Mouse (Mus musculus): Measurements from ENCODE around the gene Fosb. TPM values are rescaled to one million over a fixed set of nuclear protein-coding genes. Genes with fewer than 3 reads are reported as not detected.

Gene Fosb
- total RNA-seq, 2 experiments from 2014 or later = 12.6 to 18.8 TPM

- DNase-seq = no peak
Measured at GRCm38 (mm10) chr7:19279052-19279451, 30.8 kb downstream of the Fosb start.

- no peak for DNase-seq
Measured at GRCm38 (mm10) chr7:19276253-19276652, 33.6 kb downstream of the Fosb start.

GRCm38 (mm10) chr7:19272173-19272764 is 37.6 kb downstream of the Fosb start:
- DNase-seq = no peak

GRCm38 (mm10) chr7:19271238-19272172 is 38.3 kb downstream of the Fosb start, which contains the start of gene Vasp:
TSS of gene Vasp (minus strand) at chr7:19271817.
- peak; percentile 83 to 88 for DNase-seq

- no peak for DNase-seq
Measured at GRCm38 (mm10) chr7:19270509-19271237, 39.2 kb downstream of the Fosb start.

GRCm38 (mm10) chr7:19269721-19270441 is 40.0 kb downstream of the Fosb start:
- DNase-seq = no peak

DNA sequence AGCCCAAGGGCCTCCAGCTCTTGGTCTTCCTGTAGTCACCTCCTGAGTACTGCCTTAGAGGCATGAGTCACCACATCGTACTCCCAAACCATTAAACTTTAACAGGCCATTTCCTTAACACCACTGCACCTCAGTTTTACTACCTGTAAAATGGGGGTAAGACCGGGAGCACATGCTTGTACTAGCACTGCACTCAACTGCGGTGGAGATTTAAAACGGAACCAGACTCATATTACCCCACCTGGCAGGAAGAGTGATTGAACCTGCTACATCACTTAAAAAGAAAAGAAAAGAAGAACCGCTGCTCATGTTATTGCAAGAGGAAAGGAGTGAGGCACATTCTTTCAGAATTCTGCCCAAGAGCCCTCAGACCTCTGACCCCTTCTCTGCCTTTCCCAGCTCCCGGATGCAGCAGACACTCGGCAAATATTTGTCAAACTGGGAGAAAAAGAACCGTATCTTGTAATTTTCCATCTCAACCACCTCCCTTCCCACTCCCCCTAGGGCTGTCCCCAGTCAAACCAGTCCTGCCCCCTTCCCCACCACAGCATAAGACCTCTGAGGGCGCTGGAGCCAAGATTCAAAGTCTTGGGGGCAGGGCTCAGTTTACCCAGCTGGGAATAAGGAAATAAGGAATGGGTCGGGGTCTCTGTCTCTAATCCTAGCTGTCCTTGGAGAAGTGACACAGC is 40.7 kb downstream of the Fosb start:
- no peak for DNase-seq

DNA sequence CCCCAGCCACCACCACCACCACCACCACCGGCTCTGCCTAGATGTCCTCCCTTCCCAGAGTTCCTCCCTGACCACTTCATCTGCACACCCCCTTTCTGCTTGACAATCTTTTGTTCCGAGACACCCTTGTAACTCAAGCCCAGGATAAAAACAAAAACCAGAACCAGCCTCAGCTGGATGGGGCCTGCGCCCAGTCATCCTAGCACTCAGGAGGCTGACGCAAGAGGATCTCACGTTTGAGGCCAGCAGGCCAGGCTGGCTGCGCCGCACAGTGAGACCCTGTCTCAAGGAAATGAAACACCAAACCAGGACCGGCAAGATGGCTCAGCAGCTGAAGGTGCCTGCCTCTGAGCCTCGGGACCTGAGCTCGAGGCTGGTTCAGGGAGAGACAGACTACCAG is 42.8 kb downstream of the Fosb start:
- no peak for DNase-seq

DNA sequence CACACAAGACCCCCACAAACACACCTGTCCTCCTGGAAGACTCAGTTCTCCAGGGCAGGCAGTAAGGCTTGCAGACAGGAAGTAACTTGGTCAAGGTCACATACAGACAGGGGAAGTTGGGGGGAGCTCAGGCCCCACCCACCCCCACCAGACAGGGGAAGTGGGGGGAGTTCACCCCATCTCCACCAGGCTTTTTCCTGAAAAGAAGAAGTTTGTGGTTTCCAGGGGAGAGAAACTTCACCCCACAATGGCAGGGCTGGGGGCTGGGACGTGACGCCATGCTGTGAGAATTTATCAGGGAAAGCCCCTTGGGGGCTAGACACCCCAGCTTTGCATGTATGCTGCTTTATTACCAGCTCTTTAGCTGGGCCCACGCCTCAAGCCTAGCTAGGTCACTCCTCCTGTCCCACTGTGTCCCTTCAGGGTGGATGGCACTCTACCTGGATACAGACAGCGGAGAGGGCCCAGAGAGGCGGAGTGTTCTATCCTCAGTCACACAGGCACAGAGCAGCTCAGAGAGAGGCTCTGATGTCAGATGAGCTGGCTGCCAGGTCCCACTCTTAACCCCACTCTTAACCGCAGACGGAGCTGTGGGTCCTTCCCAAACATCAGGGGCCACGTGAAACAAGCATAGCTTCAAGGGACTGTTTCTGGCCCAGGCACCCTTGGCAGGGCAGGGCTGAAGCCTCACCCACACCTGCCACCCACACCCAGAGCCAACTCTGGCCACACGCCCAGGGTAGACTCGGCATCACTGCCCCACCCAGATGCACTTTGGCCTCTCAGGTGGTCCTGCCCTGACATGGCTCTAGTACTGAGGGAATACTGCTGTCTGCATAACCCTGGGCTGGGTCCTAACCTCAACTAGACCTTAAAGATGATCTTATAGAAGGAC is 43.7 kb downstream of the Fosb start:
- no peak for DNase-seq

GRCm38 (mm10) chr7:19265147-19265546 is 44.7 kb downstream of the Fosb start:
- DNase-seq = no peak

GRCm38 (mm10) chr7:19258336-19258735 is 51.5 kb downstream of the Fosb start:
- DNase-seq = no peak

- peak in 1 of 2 experiments; percentile 52 for DNase-seq
Measured at GRCm38 (mm10) chr7:19257390-19258022, 52.3 kb downstream of the Fosb start.

DNA sequence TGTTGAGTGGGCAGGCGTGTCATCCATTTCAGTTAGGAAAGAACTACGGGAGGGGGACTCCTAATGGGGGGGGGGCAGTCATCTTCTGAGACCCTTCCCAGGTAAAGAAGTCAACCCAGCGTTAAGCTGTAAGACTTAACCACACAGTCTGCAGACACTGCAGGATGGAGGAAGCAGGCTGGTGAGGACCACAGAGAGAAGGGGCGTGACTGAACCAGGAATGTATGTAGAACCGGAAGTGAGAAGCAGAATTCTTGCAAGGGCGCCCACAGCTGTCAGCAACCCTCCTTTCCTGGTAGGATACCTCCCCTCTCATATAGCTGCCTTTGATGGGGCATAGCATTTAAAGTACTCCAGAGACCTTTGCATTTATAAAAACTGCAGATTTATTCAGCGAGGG is 53.3 kb downstream of the Fosb start:
- no peak for DNase-seq

DNA sequence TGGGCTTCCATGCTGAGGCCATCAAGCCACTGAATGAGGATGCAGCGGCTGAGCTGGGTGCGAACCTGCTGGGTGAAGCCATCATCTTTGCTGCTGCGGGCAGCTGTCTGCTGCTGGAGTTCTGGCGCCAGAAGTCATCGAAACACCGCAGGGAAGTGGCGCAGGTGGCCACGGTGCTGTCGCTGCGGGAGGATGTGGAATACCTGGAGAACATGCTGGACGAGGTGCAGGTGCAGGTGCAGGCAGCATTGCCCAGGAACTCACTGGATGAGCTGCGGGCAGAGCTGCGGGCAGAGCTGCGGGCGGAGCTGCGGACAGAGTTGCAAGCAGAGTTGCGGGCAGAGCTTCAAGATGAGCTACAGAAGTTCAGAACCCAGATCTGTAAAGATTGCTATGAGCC is 54.5 kb downstream of the Fosb start:
- DNase-seq = no peak

GRCm38 (mm10) chr7:19253437-19253836 is 56.4 kb downstream of the Fosb start:
- DNase-seq = no peak

Other genes with a start within 250 kb of the Fosb start
- gene Dmwd, start 233.8 kb downstream of the Fosb start, total RNA-seq (2021) = 100 to 1,000 TPM; 136 to 143 TPM
- gene Dmpk, start 226.2 kb downstream of the Fosb start, total RNA-seq (2021) = 10 to 100 TPM; 36.3 to 48.1 TPM
- gene Six5, start 215.5 kb downstream of the Fosb start, total RNA-seq (2021) = 1 to 10 TPM; 2.5 to 2.8 TPM
- under 1 TPM; 0.40 to 0.43 TPM for gene Gm4969, start 191.7 kb downstream of the Fosb start, total RNA-seq (2021)
- 10 to 100 TPM; 14.2 to 14.3 TPM for gene Fbxo46, start 190.2 kb downstream of the Fosb start, total RNA-seq (2021)
- gene Qpctl, start 160.8 kb downstream of the Fosb start, total RNA-seq (2021) = 10 to 100 TPM; 18.1 to 18.6 TPM
- gene Snrpd2, start 160.3 kb downstream of the Fosb start, total RNA-seq (2021) = 10 to 100 TPM; 79.1 to 79.2 TPM
- gene Gipr, start 143.9 kb downstream of the Fosb start, total RNA-seq (2021) = 1 to 10 TPM in 1 of 2 experiments, under 1 TPM in 1; 0.62 to 1.9 TPM
- gene Eml2, start 133.6 kb downstream of the Fosb start, total RNA-seq (2021) = 100 to 1,000 TPM; 145 to 149 TPM
- gene Gpr4, start 97.5 kb downstream of the Fosb start, total RNA-seq (2021) = 1 to 10 TPM; 2.4 to 2.5 TPM
- gene Opa3, start 81.7 kb downstream of the Fosb start, total RNA-seq (2021) = 10 to 100 TPM; 40.5 to 40.8 TPM
- gene Vasp, start 38.2 kb downstream of the Fosb start, total RNA-seq (2021) = 10 to 100 TPM; 15.2 to 21.2 TPM
- under 1 TPM; 0.20 to 0.33 TPM for gene Ppm1n, start 30.0 kb downstream of the Fosb start, total RNA-seq (2021)
- gene Rtn2, start 27.4 kb downstream of the Fosb start, total RNA-seq (2021) = 10 to 100 TPM; 89.7 to 91.3 TPM
- 10 to 100 TPM; 44.4 to 53.4 TPM for gene Ercc1, start 34.7 kb upstream of the Fosb start, total RNA-seq (2021)
- 10 to 100 TPM; 17.6 to 19.4 TPM for gene Cd3eap, start 49.4 kb upstream of the Fosb start, total RNA-seq (2021)
- 1 to 10 TPM; 6.0 to 7.0 TPM for gene Ppp1r13l, start 49.7 kb upstream of the Fosb start, total RNA-seq (2021)
- gene Ercc2, start 72.0 kb upstream of the Fosb start, total RNA-seq (2021) = 10 to 100 TPM; 36.2 to 37.1 TPM
- 1 to 10 TPM; 3.1 to 3.4 TPM for gene Klc3, start 94.1 kb upstream of the Fosb start, total RNA-seq (2021)
- under 1 TPM in 1 of 2 experiments, not detected in 1; 0.27 TPM for gene Ckm, start 94.7 kb upstream of the Fosb start, total RNA-seq (2021)
- gene Mark4, start 148.8 kb upstream of the Fosb start, total RNA-seq (2021) = 100 to 1,000 TPM in 1 of 2 experiments, 10 to 100 TPM in 1; 90.6 to 102 TPM
- under 1 TPM; 0.18 to 0.20 TPM for gene Exoc3l2, start 153.3 kb upstream of the Fosb start, total RNA-seq (2021)
- gene Bloc1s3, start 198.3 kb upstream of the Fosb start, total RNA-seq (2021) = 1 to 10 TPM; 6.8 to 6.9 TPM
- gene Trappc6a, start 198.3 kb upstream of the Fosb start, total RNA-seq (2021) = 10 to 100 TPM; 19.8 to 21.5 TPM
- gene Nkpd1, start 207.8 kb upstream of the Fosb start, total RNA-seq (2021) = under 1 TPM; 0.37 to 0.48 TPM

Data from layer of hippocampus, postnatal 36 days (tissue).